Mouse (Mus musculus): ENCODE measurements at regions not wholly inside any gene's neighbourhood (a gene's known extent, or its start where the extent isn't known, plus 50 kb on each side); places are given as distances from the start of the nearest gene placed in this dataset.

GRCm38 (mm10) chr8:93430637-93431036 is 51.1 kb upstream of the Ces1h start:
- TF ChIP-seq CTCF (IDR thresholded peaks at IDR 0.05; ENCODE audit: low read depth), result peak; percentile 92
- no peak for TF ChIP-seq EP300 (optimal IDR thresholded peaks at IDR 0.05)
